Mouse (Mus musculus): ENCODE results near the gene Nfia. TPM values are rescaled to one million over a fixed set of nuclear protein-coding genes. Genes with fewer than 3 reads are reported as not detected.

The Nfia gene
- total RNA-seq, 1 experiment = 0.27 TPM

DNA sequence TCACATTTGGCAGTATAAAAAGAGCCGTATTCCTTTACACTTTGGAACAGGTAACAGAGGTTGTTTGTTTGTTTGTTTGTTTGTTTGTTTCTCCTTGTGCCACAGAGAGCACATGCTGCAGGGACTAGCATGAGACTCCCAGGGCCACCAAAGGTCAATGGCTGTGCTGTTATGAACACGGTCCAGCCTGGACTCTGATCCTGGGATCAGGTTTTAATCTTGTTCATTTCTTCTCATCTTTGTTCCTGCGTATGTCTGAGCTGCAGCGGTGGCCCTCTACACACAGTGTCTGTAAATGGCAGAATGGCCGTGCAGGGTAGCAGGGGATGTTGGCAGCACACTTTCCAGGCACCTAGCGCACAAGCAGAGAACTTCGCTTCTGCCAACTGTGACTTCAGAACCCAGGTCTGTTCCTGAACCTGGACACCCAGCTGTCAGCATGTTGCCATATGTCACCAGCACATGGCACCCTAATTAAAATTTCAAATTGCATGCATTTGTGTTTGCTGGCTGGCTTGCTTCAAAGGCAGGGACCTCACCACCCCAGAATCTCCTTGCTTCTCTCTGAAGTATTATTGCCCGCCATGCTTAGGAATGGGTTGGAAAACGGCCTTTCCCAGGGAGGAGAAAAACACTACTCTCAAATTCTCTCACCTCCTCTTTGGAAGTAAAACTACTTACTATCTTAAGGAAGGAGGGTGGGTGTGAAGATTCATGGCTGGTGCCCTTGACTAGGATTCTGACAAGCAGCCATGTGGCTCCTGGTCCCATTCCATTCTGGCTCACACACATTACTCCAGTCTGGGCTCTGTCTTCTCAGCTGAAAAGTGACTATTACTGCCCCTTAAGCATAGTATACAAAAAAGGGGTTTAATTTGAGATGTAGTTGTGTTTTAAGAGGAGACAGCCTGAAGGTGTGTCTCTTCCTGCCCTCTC is 107.9 kb downstream of the Nfia start:
- no peak overlapping the region for H3K4me3 ChIP-seq (ENCODE audit: insufficient read depth in 1 of 2, low read depth in 1 of 2, low read length in 2 of 2, poor library complexity in 1 of 2, severe bottlenecking in 1 of 2)
- H3K9me3 ChIP-seq (ENCODE audit: control insufficient read depth, insufficient read depth, low read depth, low read length) = no peaks in the 10 kb centered on the region
- no peak for TF ChIP-seq MAFK (IDR thresholded peaks at IDR 0.05; ENCODE audit: insufficient read depth, low read depth, low read length)
- no peak for TF ChIP-seq ZC3H11A (IDR thresholded peaks at IDR 0.05; ENCODE audit: borderline replicate concordance, low read depth, low read length)
- no peak for TF ChIP-seq HCFC1 (IDR thresholded peaks at IDR 0.05; ENCODE audit: borderline replicate concordance, insufficient read depth, low read length)
- no peak for DNase-seq (ENCODE audit: low read depth, low spot score)
- H3K9ac ChIP-seq (ENCODE audit: insufficient read depth, low read depth, low read length, poor library complexity, severe bottlenecking) = no peak overlapping the region
- H3K4me1 ChIP-seq (ENCODE audit: control insufficient read depth in 2 of 2, insufficient read depth in 2 of 2, low read length in 2 of 2, poor library complexity in 1 of 2) = no peaks in the 10 kb centered on the region
- H3K27ac ChIP-seq (ENCODE audit: insufficient read depth, low read depth, low read length, poor library complexity, severe bottlenecking) = no peak overlapping the region
- in situ Hi-C loops (cut with MboI; ENCODE audit: low sequenced_read_pairs in 2 of 2, unreplicated experiment in 2 of 2) = no loop called here
- no peaks in the 10 kb centered on the region for H3K36me3 ChIP-seq (ENCODE audit: control insufficient read depth, insufficient read depth, low read length, poor library complexity, severe bottlenecking)

- no peak for DNase-seq (ENCODE audit: low read depth, low spot score)
- Histone ChIP-seq H3K27ac (ENCODE audit: insufficient read depth, low read depth, low read length, poor library complexity, severe bottlenecking) (no peak overlapping the region), H3K9me3 (ENCODE audit: control insufficient read depth, insufficient read depth, low read depth, low read length) (no peaks in the 10 kb centered on the region), H3K4me1 (ENCODE audit: control insufficient read depth in 2 of 2, insufficient read depth in 2 of 2, low read length in 2 of 2, poor library complexity in 1 of 2) (no peaks in the 10 kb centered on the region), H3K9ac (ENCODE audit: insufficient read depth, low read depth, low read length, poor library complexity, severe bottlenecking) (no peak overlapping the region), H3K36me3 (ENCODE audit: control insufficient read depth, insufficient read depth, low read length, poor library complexity, severe bottlenecking) (no peaks in the 10 kb centered on the region), H3K4me3 (ENCODE audit: insufficient read depth in 1 of 2, low read depth in 1 of 2, low read length in 2 of 2, poor library complexity in 1 of 2, severe bottlenecking in 1 of 2) (no peak overlapping the region)
- in situ Hi-C loops (cut with MboI; ENCODE audit: low sequenced_read_pairs in 2 of 2, unreplicated experiment in 2 of 2) = no loop called here
- no peak for TF ChIP-seq HCFC1 (IDR thresholded peaks at IDR 0.05; ENCODE audit: borderline replicate concordance, insufficient read depth, low read length)
- TF ChIP-seq ZC3H11A (IDR thresholded peaks at IDR 0.05; ENCODE audit: borderline replicate concordance, low read depth, low read length) = no peak
- no peak for TF ChIP-seq CHD2 (IDR thresholded peaks at IDR 0.05; ENCODE audit: low read depth, low read length)
- no peak for TF ChIP-seq ZNF384 (IDR thresholded peaks at IDR 0.05; ENCODE audit: low read depth, low read length)
- no peak for TF ChIP-seq MAFK (IDR thresholded peaks at IDR 0.05; ENCODE audit: insufficient read depth, low read depth, low read length)
These were observed 113.0 kb downstream of the Nfia start for GRCm38 (mm10) chr4:97885574-97885973.

GRCm38 (mm10) chr4:97886220-97886619 is 113.7 kb downstream of the Nfia start:
- TF ChIP-seq ZNF384 (IDR thresholded peaks at IDR 0.05; ENCODE audit: low read depth, low read length) = no peak
- TF ChIP-seq CHD2 (IDR thresholded peaks at IDR 0.05; ENCODE audit: low read depth, low read length) = no peak
- no peak for TF ChIP-seq HCFC1 (IDR thresholded peaks at IDR 0.05; ENCODE audit: borderline replicate concordance, insufficient read depth, low read length)
- no peak for TF ChIP-seq ZC3H11A (IDR thresholded peaks at IDR 0.05; ENCODE audit: borderline replicate concordance, low read depth, low read length)
- no peak for TF ChIP-seq MAFK (IDR thresholded peaks at IDR 0.05; ENCODE audit: insufficient read depth, low read depth, low read length)
- H3K27ac ChIP-seq (ENCODE audit: insufficient read depth, low read depth, low read length, poor library complexity, severe bottlenecking) = no peak overlapping the region
- in situ Hi-C loops (cut with MboI; ENCODE audit: low sequenced_read_pairs in 2 of 2, unreplicated experiment in 2 of 2) = no loop called here
- no peaks in the 10 kb centered on the region for H3K36me3 ChIP-seq (ENCODE audit: control insufficient read depth, insufficient read depth, low read length, poor library complexity, severe bottlenecking)
- no peak for DNase-seq (ENCODE audit: low read depth, low spot score)
- H3K4me1 ChIP-seq (ENCODE audit: control insufficient read depth in 2 of 2, insufficient read depth in 2 of 2, low read length in 2 of 2, poor library complexity in 1 of 2) = no peaks in the 10 kb centered on the region
- no peak overlapping the region for H3K9ac ChIP-seq (ENCODE audit: insufficient read depth, low read depth, low read length, poor library complexity, severe bottlenecking)
- H3K4me3 ChIP-seq (ENCODE audit: insufficient read depth in 1 of 2, low read depth in 1 of 2, low read length in 2 of 2, poor library complexity in 1 of 2, severe bottlenecking in 1 of 2) = no peak overlapping the region
- H3K9me3 ChIP-seq (ENCODE audit: control insufficient read depth, insufficient read depth, low read depth, low read length) = no peaks in the 10 kb centered on the region

- Histone ChIP-seq H3K9ac (ENCODE audit: insufficient read depth, low read depth, low read length, poor library complexity, severe bottlenecking) (no peak overlapping the region), H3K36me3 (ENCODE audit: control insufficient read depth, insufficient read depth, low read length, poor library complexity, severe bottlenecking) (no peaks in the 10 kb centered on the region)
These were observed 114.7 kb downstream of the Nfia start for GRCm38 (mm10) chr4:97887228-97887627.

More at GRCm38 (mm10) chr4:97887228-97887627, 114.7 kb downstream of the Nfia start:
- TF ChIP-seq ZNF384 (IDR thresholded peaks at IDR 0.05; ENCODE audit: low read depth, low read length) (no peak), CHD2 (IDR thresholded peaks at IDR 0.05; ENCODE audit: low read depth, low read length) (no peak), ZC3H11A (IDR thresholded peaks at IDR 0.05; ENCODE audit: borderline replicate concordance, low read depth, low read length) (no peak)
- H3K9me3 ChIP-seq (ENCODE audit: control insufficient read depth, insufficient read depth, low read depth, low read length) = no peaks in the 10 kb centered on the region
- in situ Hi-C loops (cut with MboI; ENCODE audit: low sequenced_read_pairs in 2 of 2, unreplicated experiment in 2 of 2) = no loop called here
- no peak for DNase-seq (ENCODE audit: low read depth, low spot score)
- H3K4me1 ChIP-seq (ENCODE audit: control insufficient read depth in 2 of 2, insufficient read depth in 2 of 2, low read length in 2 of 2, poor library complexity in 1 of 2) = no peaks in the 10 kb centered on the region
- no peak overlapping the region for H3K27ac ChIP-seq (ENCODE audit: insufficient read depth, low read depth, low read length, poor library complexity, severe bottlenecking)
- no peak overlapping the region for H3K4me3 ChIP-seq (ENCODE audit: insufficient read depth in 1 of 2, low read depth in 1 of 2, low read length in 2 of 2, poor library complexity in 1 of 2, severe bottlenecking in 1 of 2)

All from ES-E14 (cell line).